Mouse (Mus musculus) hindbrain, embryonic 15.5 days (tissue): ENCODE results near the gene Ccnjl. TPM values are rescaled to one million over a fixed set of nuclear protein-coding genes. Genes with fewer than 3 reads are reported as not detected.

Experiments
- ATAC-seq: fragments of 200-750 bp; cut with Nextera tagmentation; 2 replicates; pipeline ENCODE4 v1.8.0; 2017; ENCODE audit warnings: low read depth, moderate number of reproducible peaks, moderate TSS enrichment; ENCODE audit not compliant: low FRiP score
- H3K27ac ChIP-seq: fragments of 300-500 bp; sonication (generic); replicated peaks from 2 replicates; pipeline ENCODE4 v1.5.1; 2015; ENCODE audit warnings: mild to moderate bottlenecking, inconsistent platforms
- H3K27me3 ChIP-seq: fragments of 300-500 bp; sonication (generic); 2 replicates; pipeline ENCODE4 v1.6.1; 2015; ENCODE audit warnings: control low read depth, inconsistent platforms
- H3K36me3 ChIP-seq: fragments of 300-500 bp; sonication (generic); 2 replicates; pipeline ENCODE4 v1.6.1; 2015; ENCODE audit warnings: control low read depth, inconsistent platforms
- H3K4me1 ChIP-seq: fragments of 300-500 bp; sonication (generic); replicated peaks from 2 replicates; pipeline ENCODE4 v1.6.1; 2015; ENCODE audit warnings: control low read depth, inconsistent platforms
- H3K4me2 ChIP-seq: fragments of 300-500 bp; sonication (generic); 2 replicates; pipeline ENCODE4 v1.6.1; 2015; ENCODE audit warnings: moderate library complexity, mild to moderate bottlenecking, inconsistent platforms
- H3K4me3 ChIP-seq: fragments of 300-500 bp; sonication (generic); 2 replicates; pipeline ENCODE4 v1.5.1; 2015; ENCODE audit warnings: mild to moderate bottlenecking, inconsistent platforms
- H3K9ac ChIP-seq: fragments of 300-500 bp; sonication (generic); 2 replicates; pipeline ENCODE4 v1.6.1; 2015; ENCODE audit warnings: inconsistent platforms
- H3K9me3 ChIP-seq: fragments of 300-500 bp; sonication (generic); 2 replicates; pipeline ENCODE4 v1.6.1; 2016; ENCODE audit warnings: control low read depth, inconsistent platforms
- WGBS: fragments of 180-500 bp; shearing (Covaris S2); methylation state at CpG from one replicate; pipeline ENCODE4 v1.1.7; 2015; 5-methylcytosine and 5-hydroxymethylcytosine counted together
- polyA plus RNA-seq: library from polyadenylated mRNA; unstranded; fragments of >200 nt; fragmentation: Nextera tagmentation; extraction: Ambion mirVana; gene quantifications from 2 replicates; pipeline ENCODE4 v1.2.1, GENCODE M21; 2015

The Ccnjl gene
- polyA plus RNA-seq, 1 experiment from 2014 or later = 13.2 TPM

DNA sequence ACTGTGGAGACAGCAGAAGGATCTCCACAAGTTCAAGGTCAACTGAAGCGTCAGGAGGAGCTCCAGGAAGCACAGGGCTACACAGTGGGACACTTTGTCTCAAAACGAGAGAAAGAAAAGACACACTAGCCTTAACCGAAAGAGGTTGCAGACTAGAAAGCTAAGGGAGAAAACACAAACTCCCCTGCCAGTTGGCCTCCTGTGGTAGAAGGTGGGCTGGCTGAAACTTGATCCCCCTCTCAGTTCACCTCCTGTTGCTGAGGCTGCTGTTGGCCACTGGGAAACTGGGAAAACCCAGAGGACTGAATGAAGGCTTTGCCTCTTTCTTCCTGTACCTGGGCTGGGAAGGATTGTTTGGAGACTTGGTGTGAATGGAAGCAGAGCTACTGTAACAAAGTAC lies 1.5 kb downstream of the Ccnjl start:
- Histone ChIP-seq H3K27ac (no peak overlapping the region), H3K4me2 (peak overlapping the region; percentile 89), H3K36me3 (no peaks in the 10 kb centered on the region), H3K9ac (no peak overlapping the region), H3K9me3 (no peaks in the 10 kb centered on the region), H3K4me3 (peak overlapping the region; percentile 76), H3K27me3 (no peaks in the 10 kb centered on the region), H3K4me1 (peaks cover 31% of the 10 kb centered on the region)
- 28% methylated on average over 3 of the region's 3 CpGs for WGBS
- ATAC-seq = no peak

DNA sequence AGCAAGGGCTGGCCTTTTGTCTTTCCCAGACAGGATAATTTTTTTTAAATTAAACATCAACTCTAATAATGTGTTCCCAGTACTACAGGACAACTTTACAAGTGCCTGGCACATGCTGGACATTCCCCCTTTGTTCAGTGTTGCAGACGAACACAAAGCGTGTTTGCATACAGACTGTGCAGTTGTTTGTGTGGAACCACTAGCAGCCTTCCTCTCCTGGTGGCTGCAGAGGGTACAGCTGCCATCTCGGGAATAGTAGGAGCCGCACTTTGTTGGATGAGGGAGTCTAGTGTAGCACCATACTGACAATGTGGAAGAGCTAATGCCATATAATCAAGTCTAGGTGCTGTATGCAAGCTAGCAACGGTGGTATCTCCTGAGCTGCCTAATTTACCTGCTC lies 3.0 kb downstream of the Ccnjl start:
- no peak overlapping the region for H3K4me3 ChIP-seq
- WGBS = 39% methylated on average over 5 of the region's 5 CpGs
- H3K9me3 ChIP-seq = no peaks in the 10 kb centered on the region
- no peak overlapping the region for H3K27ac ChIP-seq
- H3K4me1 ChIP-seq = peaks cover 31% of the 10 kb centered on the region
- no peaks in the 10 kb centered on the region for H3K27me3 ChIP-seq
- H3K9ac ChIP-seq = no peak overlapping the region
- no peak overlapping the region for H3K4me2 ChIP-seq
- no peak for ATAC-seq
- no peaks in the 10 kb centered on the region for H3K36me3 ChIP-seq

DNA sequence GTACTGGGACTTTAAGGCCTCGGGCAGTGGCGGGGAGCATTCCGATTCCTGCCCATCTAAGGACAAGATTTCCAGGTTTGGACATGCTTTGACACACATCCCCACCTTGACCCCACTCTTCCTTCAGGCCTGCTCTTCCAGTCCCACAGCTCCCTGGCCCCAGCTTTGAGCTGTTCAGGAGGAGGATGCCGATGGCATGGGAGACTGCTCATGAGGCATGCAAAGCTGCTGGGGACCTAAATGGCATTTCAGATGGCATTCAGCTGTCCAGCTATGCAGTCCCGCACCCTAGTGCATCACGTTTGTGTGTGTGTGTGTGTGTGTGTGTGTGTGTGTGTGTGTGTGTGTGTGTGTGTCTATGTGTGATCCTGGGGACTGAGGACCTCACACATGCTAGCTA lies 8.5 kb downstream of the Ccnjl start:
- Histone ChIP-seq H3K36me3 (no peaks in the 10 kb centered on the region), H3K27me3 (no peaks in the 10 kb centered on the region), H3K27ac (no peak overlapping the region), H3K9me3 (no peaks in the 10 kb centered on the region), H3K4me3 (no peak overlapping the region), H3K4me1 (peaks cover 16% of the 10 kb centered on the region), H3K9ac (no peak overlapping the region), H3K4me2 (no peak overlapping the region)
- WGBS = 84% methylated on average over 6 of the region's 6 CpGs
- ATAC-seq = no peak

DNA sequence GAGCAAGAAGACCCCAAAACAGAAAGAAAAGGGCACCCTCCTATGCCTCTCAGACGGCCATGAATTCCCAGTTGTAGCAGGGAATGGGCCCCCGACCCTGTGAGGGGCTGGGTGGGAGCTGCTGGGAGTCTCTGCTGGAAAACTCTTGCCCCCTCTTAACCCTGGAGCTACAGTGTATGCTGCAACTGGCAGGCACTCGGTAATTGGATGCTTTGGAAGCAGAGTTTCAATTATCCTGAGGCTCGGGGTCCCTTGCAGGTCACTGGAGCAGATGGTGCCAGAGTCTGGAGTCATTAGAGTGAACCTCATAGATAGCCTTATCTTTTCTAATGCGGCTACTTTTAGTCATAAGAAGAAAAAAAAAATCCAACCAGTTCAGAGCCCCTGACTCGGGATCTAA lies 11.3 kb downstream of the Ccnjl start:
- peak; percentile 74; the same call in 1 of the 2 replicates for ATAC-seq
- 0 out of 2 replicates have a peak overlapping the region, but pooled peaks have one; percentile 10 for H3K27ac ChIP-seq

DNA sequence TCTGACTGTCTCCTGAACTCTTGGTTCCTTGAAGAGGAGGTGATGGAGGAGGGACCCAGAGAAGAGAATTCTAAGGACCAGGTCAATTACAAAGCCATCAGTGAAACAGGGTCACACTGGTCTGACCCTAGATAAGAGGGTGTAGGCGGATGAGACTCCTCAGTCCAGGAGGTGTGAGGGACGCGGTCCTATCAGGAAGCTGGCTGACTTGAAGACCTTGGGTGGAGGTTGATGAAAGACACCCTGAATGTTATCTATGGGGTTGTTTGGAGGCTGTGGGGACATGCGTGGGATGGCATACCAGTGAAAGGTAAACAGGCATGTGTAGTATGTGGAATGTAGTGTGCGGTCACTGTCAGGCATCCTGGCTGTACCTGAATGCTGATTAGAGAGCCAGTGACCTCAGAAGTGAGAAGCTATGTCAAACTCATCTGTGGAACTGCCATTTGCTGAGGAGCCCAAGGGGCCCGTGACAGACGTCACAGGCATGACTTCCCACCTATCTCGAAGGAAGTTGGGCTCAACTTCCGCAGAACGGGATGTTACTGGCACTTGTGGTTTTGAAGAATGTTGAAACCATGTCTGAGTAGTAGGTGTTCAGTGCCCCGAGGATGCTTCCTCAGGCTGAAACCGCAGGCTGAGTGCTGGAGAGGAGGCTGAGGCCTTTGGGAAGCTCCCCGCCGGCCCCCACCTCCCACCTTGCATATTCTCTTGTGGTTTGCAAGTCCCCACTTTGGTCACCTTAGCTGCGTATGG lies 15.3 kb downstream of the Ccnjl start:
- Histone ChIP-seq H3K9me3 (no peaks in the 10 kb centered on the region), H3K4me3 (no peak overlapping the region), H3K4me2 (no peak overlapping the region), H3K36me3 (no peaks in the 10 kb centered on the region), H3K9ac (no peak overlapping the region), H3K4me1 (peaks cover 24% of the 10 kb centered on the region), H3K27me3 (no peaks in the 10 kb centered on the region), H3K27ac (no peak overlapping the region)
- WGBS = 95% methylated on average over 15 of the region's 15 CpGs
- ATAC-seq = no peak

More for the DNA sequence above, 11.3 kb downstream of the Ccnjl start:
- no peaks in the 10 kb centered on the region for H3K36me3 ChIP-seq
- no peaks in the 10 kb centered on the region for H3K9me3 ChIP-seq
- no peak overlapping the region for H3K9ac ChIP-seq
- H3K4me3 ChIP-seq = no peak overlapping the region
- 18% methylated on average over 6 of the region's 6 CpGs for WGBS
- H3K27me3 ChIP-seq = no peaks in the 10 kb centered on the region
- no peak overlapping the region for H3K4me2 ChIP-seq
- H3K4me1 ChIP-seq = peaks cover 14% of the 10 kb centered on the region

DNA sequence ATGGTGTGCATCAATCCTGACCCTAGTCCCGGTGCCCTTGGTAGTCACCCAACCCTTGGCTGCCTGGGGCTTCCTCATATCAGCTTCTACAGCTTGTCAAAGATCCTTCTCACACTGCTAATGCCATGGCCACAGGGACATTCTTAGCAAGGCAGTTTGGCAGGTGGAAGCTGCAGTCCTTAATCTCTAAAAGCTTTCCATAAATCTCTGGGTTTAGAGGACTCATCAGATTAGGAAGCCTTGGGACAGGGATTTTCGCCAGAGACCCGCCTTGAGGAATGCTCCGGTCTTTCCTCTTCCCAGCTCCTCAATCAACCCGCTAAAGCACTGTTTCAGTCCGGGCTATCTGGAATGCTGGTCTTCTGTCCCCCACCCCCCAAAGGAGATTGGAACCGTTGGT lies 16.2 kb downstream of the Ccnjl start:
- Histone ChIP-seq H3K36me3 (no peaks in the 10 kb centered on the region), H3K9ac (no peak overlapping the region), H3K27me3 (no peaks in the 10 kb centered on the region), H3K4me3 (no peak overlapping the region), H3K27ac (no peak overlapping the region), H3K9me3 (no peaks in the 10 kb centered on the region), H3K4me1 (peaks cover 24% of the 10 kb centered on the region), H3K4me2 (no peak overlapping the region)
- WGBS = 91% methylated on average over 7 of the region's 7 CpGs
- ATAC-seq = no peak

DNA sequence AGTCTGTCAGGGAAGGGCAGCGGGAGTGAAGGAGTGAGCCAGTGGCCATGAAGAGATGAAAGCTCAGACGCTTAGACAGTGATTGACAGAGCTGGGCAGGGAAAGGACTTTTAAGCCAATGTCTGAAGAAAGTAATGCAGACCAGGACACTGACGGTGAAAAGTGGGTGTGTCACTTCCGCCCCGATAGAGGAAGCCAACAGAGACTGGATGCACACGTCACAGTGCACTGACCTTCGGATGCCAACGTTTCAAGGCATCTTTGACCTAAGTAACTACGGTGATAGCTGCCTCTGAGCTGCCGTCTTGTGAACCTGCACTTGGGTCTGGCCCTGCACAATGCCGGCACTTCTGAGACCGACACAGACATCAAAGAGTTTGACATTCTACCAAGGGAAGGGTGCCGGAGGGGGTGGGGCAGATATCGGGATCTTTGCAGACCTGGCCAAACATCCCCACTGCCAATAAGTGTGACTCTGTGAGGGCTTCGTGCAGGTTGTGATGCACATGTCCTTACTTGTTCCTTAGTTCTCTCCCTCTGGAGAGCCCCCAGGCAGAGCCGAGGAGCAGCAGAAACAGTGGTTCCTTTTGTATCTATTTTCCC lies 17.4 kb downstream of the Ccnjl start:
- H3K9me3 ChIP-seq = no peaks in the 10 kb centered on the region
- H3K36me3 ChIP-seq = no peaks in the 10 kb centered on the region
- no peak overlapping the region for H3K4me3 ChIP-seq
- H3K27ac ChIP-seq = no peak overlapping the region
- WGBS = 50% methylated on average over 16 of the region's 16 CpGs
- H3K27me3 ChIP-seq = no peaks in the 10 kb centered on the region
- no peak overlapping the region for H3K4me2 ChIP-seq
- no peak for ATAC-seq
- no peak overlapping the region for H3K9ac ChIP-seq
- peaks cover 26% of the 10 kb centered on the region for H3K4me1 ChIP-seq

DNA sequence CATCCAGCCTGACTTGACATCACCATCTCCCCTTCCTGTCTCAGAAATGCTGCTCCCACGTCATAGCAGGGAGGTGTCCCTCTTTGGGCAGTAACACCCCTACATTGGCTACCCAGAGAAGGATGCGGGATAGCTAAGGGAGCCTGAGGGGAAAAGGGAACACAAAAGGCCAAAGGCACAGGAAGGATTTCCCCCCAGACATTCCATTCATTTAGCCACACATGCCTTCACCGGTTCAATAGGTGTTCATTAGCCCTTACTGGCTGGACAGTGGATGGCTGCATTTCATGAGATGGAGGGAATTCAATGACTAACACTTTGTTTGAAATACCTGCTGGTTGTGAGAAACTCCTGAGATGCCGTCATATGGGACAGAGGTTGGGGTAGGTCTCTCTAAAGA lies 18.1 kb downstream of the Ccnjl start:
- H3K36me3 ChIP-seq = no peaks in the 10 kb centered on the region
- peaks cover 26% of the 10 kb centered on the region for H3K4me1 ChIP-seq
- no peak overlapping the region for H3K9ac ChIP-seq
- no peak for ATAC-seq
- no peak overlapping the region for H3K4me3 ChIP-seq
- no peaks in the 10 kb centered on the region for H3K9me3 ChIP-seq
- no peak overlapping the region for H3K4me2 ChIP-seq
- WGBS = 59% methylated on average over 4 of the region's 4 CpGs
- H3K27ac ChIP-seq = no peak overlapping the region
- H3K27me3 ChIP-seq = no peaks in the 10 kb centered on the region

DNA sequence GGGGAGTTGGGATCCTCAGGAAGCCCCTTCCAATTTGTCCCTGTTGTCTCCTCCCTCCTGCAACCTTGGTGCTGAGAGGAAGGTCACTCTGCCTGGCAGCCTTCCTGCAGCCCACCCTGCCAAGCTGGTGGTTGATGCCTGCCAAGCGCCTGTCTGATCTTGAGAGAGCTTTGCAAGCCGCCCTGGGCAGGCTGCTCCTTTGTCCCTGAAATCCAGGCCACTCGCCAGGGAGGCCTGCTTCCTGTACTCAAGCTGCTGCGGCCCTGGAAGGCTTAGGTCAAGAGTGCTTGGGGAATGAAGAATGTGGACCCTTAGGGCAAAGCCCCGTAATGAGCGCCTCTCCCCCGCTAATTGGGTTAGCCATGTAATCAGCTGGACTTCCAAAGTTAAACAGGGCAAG lies 19.6 kb downstream of the Ccnjl start:
- H3K4me3 ChIP-seq = no peak overlapping the region
- H3K27me3 ChIP-seq = no peaks in the 10 kb centered on the region
- 20% methylated on average over 7 of the region's 7 CpGs for WGBS
- peak overlapping the region; percentile 44 for H3K27ac ChIP-seq
- no peak overlapping the region for H3K4me2 ChIP-seq
- no peak overlapping the region for H3K9ac ChIP-seq
- ATAC-seq = peak; percentile 73
- H3K9me3 ChIP-seq = no peaks in the 10 kb centered on the region
- peaks cover 26% of the 10 kb centered on the region for H3K4me1 ChIP-seq
- no peaks in the 10 kb centered on the region for H3K36me3 ChIP-seq

DNA sequence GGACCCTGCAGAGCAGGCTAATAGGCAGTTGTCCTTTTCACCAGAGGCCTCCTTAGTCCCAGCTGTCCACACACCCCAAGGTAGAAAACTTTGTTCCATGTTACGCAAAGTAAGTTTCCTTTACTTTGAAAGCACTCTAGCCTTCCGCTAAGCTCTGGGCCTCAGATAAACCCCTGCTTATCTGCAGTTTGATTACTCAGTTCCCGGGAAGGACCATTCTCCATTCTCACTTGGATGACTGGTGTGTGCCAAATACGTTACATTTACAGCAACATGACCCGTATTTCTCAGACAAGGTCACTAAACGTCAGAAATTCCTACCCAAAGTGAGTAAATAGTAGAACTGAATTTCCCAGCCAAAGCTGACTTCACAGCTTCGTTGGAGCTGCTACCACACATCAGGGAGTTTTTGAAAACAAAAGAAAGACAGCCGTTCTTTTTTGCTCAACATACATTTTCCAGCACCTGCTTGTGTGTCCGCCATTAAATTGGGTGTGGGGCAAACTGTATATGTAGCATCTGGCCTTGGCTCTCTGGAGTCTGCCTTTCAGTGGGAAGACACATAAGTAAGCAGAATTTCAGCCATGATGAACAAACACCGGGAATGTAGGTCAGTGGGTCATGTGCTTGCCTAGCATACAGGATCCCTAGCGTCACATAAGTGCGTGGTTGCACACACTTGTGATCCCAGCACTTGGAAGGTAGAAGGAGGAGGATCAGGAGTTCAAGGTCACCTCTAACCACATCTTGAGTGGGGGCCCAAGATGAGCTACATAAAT lies 20.3 kb downstream of the Ccnjl start:
- ATAC-seq = no peak
- Histone ChIP-seq H3K4me3 (no peak overlapping the region), H3K9ac (no peak overlapping the region), H3K27me3 (no peaks in the 10 kb centered on the region), H3K4me1 (peaks cover 26% of the 10 kb centered on the region), H3K9me3 (no peaks in the 10 kb centered on the region), H3K4me2 (no peak overlapping the region), H3K27ac (peak overlapping the region; percentile 44), H3K36me3 (no peaks in the 10 kb centered on the region)
- WGBS = 72% methylated on average over 12 of the region's 12 CpGs

DNA sequence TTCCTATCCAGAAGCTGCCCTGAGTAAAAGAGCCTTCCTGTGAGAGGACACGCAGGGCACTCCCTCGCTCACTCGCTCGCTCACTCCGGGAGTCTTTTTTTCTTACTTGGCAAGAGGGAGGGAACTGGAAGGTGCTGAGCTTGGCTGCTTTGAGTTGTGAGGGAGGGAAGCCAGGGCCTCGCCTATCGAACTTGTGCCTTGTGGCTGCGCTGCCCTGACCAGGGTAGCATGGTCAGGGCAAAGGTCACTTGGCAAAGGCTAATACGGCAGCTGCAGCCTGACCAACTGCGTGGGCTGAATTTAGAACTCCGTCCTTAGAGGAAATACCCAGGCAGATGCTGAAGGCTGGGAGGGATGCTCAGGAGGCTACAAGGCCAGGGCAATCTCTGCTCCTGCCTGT lies 21.1 kb downstream of the Ccnjl start:
- Histone ChIP-seq H3K9ac (no peak overlapping the region), H3K4me2 (no peak overlapping the region), H3K27ac (no peak overlapping the region), H3K9me3 (no peaks in the 10 kb centered on the region), H3K27me3 (no peaks in the 10 kb centered on the region), H3K4me1 (peaks cover 26% of the 10 kb centered on the region), H3K4me3 (no peak overlapping the region), H3K36me3 (no peaks in the 10 kb centered on the region)
- WGBS = 48% methylated on average over 11 of the region's 11 CpGs
- no peak for ATAC-seq

DNA sequence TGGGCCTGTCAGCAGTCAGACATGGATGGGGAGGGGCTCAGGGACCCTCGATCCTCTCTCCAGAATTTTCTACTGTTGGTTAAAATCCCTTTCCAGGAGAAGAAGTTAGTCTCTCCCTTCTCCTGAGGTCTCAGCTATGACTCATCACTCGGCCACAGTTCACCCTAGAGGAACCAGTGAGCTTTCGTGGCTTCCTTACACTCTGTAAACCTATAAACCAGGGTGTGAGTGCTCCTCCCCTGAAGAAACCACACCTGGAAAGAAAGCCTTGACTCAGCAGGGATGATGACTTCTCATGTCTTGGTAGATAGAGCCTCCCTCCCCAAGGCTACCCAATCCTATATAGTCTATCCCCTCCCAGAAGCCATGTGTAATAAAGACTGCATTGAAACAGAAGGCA lies 23.2 kb downstream of the Ccnjl start:
- H3K4me2 ChIP-seq = no peak overlapping the region
- H3K36me3 ChIP-seq = no peaks in the 10 kb centered on the region
- H3K27me3 ChIP-seq = no peaks in the 10 kb centered on the region
- no peak for ATAC-seq
- H3K27ac ChIP-seq = no peak overlapping the region
- no peak overlapping the region for H3K9ac ChIP-seq
- H3K9me3 ChIP-seq = no peaks in the 10 kb centered on the region
- 94% methylated on average over 3 of the region's 3 CpGs for WGBS
- H3K4me3 ChIP-seq = no peak overlapping the region
- peaks cover 26% of the 10 kb centered on the region for H3K4me1 ChIP-seq
